Mouse (Mus musculus): ENCODE data around the gene Rps6kb1. TPM values are rescaled to one million over a fixed set of nuclear protein-coding genes. Genes with fewer than 3 reads are reported as not detected.
A peak's percentile ranks its signal among the peaks of the same experiment; 100 is the strongest.

Rps6kb1 gene
- total and polyA plus RNA-seq, 2 experiments from 2014 or later = 51.8 to 69.2 TPM

- H3K27me3 ChIP-seq (ENCODE audit: insufficient read depth, low read length) = no peaks in the 10 kb centered on the region
- H3K4me3 ChIP-seq (ENCODE audit: low read depth, low read length) = no peak overlapping the region
- ATAC-seq (no peak), DNase-seq (no peak)
- peaks cover 58% of the 10 kb centered on the region for H3K36me3 ChIP-seq (ENCODE audit: insufficient read depth)
- no peak overlapping the region for H3K9ac ChIP-seq
- WGBS = 91% methylated on average over 3 of the region's 3 CpGs
- no peaks in the 10 kb centered on the region for H3K4me1 ChIP-seq (ENCODE audit: insufficient read depth)
- H3K9me3 ChIP-seq (ENCODE audit: low read length) = no peaks in the 10 kb centered on the region
- no peak for TF ChIP-seq CTCF (IDR thresholded peaks at IDR 0.05; ENCODE audit: low read depth)
- H3K27ac ChIP-seq (ENCODE audit: low read depth, low read length) = no peak overlapping the region
- H3K4me2 ChIP-seq (ENCODE audit: low read depth) = no peak overlapping the region
Measured at GRCm38 (mm10) chr11:86516620-86517019, 28.0 kb downstream of the Rps6kb1 start.

- no peaks in the 10 kb centered on the region for H3K27me3 ChIP-seq (ENCODE audit: insufficient read depth, low read length)
- ATAC-seq (no peak), DNase-seq (no peak)
- H3K4me2 ChIP-seq (ENCODE audit: low read depth) = no peak overlapping the region
- H3K9ac ChIP-seq = no peak overlapping the region
- 90% methylated on average over 2 of the region's 2 CpGs for WGBS
- H3K9me3 ChIP-seq (ENCODE audit: low read length) = no peaks in the 10 kb centered on the region
- no peaks in the 10 kb centered on the region for H3K4me1 ChIP-seq (ENCODE audit: insufficient read depth)
- TF ChIP-seq CTCF (IDR thresholded peaks at IDR 0.05; ENCODE audit: low read depth) = no peak
- H3K4me3 ChIP-seq (ENCODE audit: low read depth, low read length) = no peak overlapping the region
- H3K36me3 ChIP-seq (ENCODE audit: insufficient read depth) = peaks cover 61% of the 10 kb centered on the region
- no peak overlapping the region for H3K27ac ChIP-seq (ENCODE audit: low read depth, low read length)
Measured at GRCm38 (mm10) chr11:86507991-86508390, 36.6 kb downstream of the Rps6kb1 start.

- no peak overlapping the region for H3K4me3 ChIP-seq (ENCODE audit: low read depth, low read length)
- no peak for DNase-seq
- no peak for ATAC-seq
- no peak overlapping the region for H3K4me2 ChIP-seq (ENCODE audit: low read depth)
- 94% methylated on average over 2 of the region's 2 CpGs for whole genome bisulfite sequencing
- H3K36me3 ChIP-seq (ENCODE audit: insufficient read depth) = peaks cover 60% of the 10 kb centered on the region
- no peak overlapping the region for H3K9ac ChIP-seq
- TF ChIP-seq CTCF (IDR thresholded peaks at IDR 0.05; ENCODE audit: low read depth) = no peak
- H3K4me1 ChIP-seq (ENCODE audit: insufficient read depth) = no peaks in the 10 kb centered on the region
- no peak overlapping the region for H3K27ac ChIP-seq (ENCODE audit: low read depth, low read length)
- H3K27me3 ChIP-seq (ENCODE audit: insufficient read depth, low read length) = no peaks in the 10 kb centered on the region
- H3K9me3 ChIP-seq (ENCODE audit: low read length) = no peaks in the 10 kb centered on the region
Measured at GRCm38 (mm10) chr11:86507334-86507733, 37.3 kb downstream of the Rps6kb1 start.

- H3K9me3 ChIP-seq (ENCODE audit: low read length) = no peaks in the 10 kb centered on the region
- H3K27me3 ChIP-seq (ENCODE audit: insufficient read depth, low read length) = no peaks in the 10 kb centered on the region
- H3K27ac ChIP-seq (ENCODE audit: low read depth, low read length) = no peak overlapping the region
- no peak overlapping the region for H3K4me3 ChIP-seq (ENCODE audit: low read depth, low read length)
- ATAC-seq (no peak), DNase-seq (no peak)
- WGBS = 98% methylated on average over 2 of the region's 2 CpGs
- no peaks in the 10 kb centered on the region for H3K4me1 ChIP-seq (ENCODE audit: insufficient read depth)
- H3K9ac ChIP-seq = no peak overlapping the region
- no peak overlapping the region for H3K4me2 ChIP-seq (ENCODE audit: low read depth)
- H3K36me3 ChIP-seq (ENCODE audit: insufficient read depth) = peaks cover 40% of the 10 kb centered on the region
- TF ChIP-seq CTCF (IDR thresholded peaks at IDR 0.05; ENCODE audit: low read depth) = no peak
Measured at GRCm38 (mm10) chr11:86503121-86503520, 41.5 kb downstream of the Rps6kb1 start.

GRCm38 (mm10) chr11:86500795-86501194 lies 43.8 kb downstream of the Rps6kb1 start:
- no peak for TF ChIP-seq CTCF (IDR thresholded peaks at IDR 0.05; ENCODE audit: low read depth)

GRCm38 (mm10) chr11:86497908-86498307 lies 46.7 kb downstream of the Rps6kb1 start:
- peak; percentile 46 for TF ChIP-seq CTCF (IDR thresholded peaks at IDR 0.05; ENCODE audit: low read depth)
- Histone ChIP-seq H3K4me3 (ENCODE audit: low read depth, low read length) (no peak overlapping the region), H3K9me3 (ENCODE audit: low read length) (no peaks in the 10 kb centered on the region), H3K4me1 (ENCODE audit: insufficient read depth) (no peaks in the 10 kb centered on the region), H3K27me3 (ENCODE audit: insufficient read depth, low read length) (no peaks in the 10 kb centered on the region), H3K4me2 (ENCODE audit: low read depth) (no peak overlapping the region), H3K9ac (no peak overlapping the region), H3K36me3 (ENCODE audit: insufficient read depth) (peaks cover 22% of the 10 kb centered on the region), H3K27ac (ENCODE audit: low read depth, low read length) (no peak overlapping the region)
- no peak for ATAC-seq
- peak; percentile 15 for DNase-seq
- 79% methylated on average over 3 of the region's 3 CpGs for WGBS

More at GRCm38 (mm10) chr11:86500795-86501194, 43.8 kb downstream of the Rps6kb1 start:
- no peaks in the 10 kb centered on the region for H3K4me1 ChIP-seq (ENCODE audit: insufficient read depth)
- no peaks in the 10 kb centered on the region for H3K27me3 ChIP-seq (ENCODE audit: insufficient read depth, low read length)
- H3K9me3 ChIP-seq (ENCODE audit: low read length) = no peaks in the 10 kb centered on the region
- H3K4me3 ChIP-seq (ENCODE audit: low read depth, low read length) = no peak overlapping the region
- H3K4me2 ChIP-seq (ENCODE audit: low read depth) = no peak overlapping the region
- peaks cover 39% of the 10 kb centered on the region for H3K36me3 ChIP-seq (ENCODE audit: insufficient read depth)
- no peak overlapping the region for H3K27ac ChIP-seq (ENCODE audit: low read depth, low read length)
- no peak for ATAC-seq
- no peak overlapping the region for H3K9ac ChIP-seq
- WGBS = 74% methylated on average over 1 of the region's 1 CpGs
- no peak for DNase-seq

GRCm38 (mm10) chr11:86497356-86497755 lies 47.2 kb downstream of the Rps6kb1 start:
- no peak for TF ChIP-seq CTCF (IDR thresholded peaks at IDR 0.05; ENCODE audit: low read depth)
- Histone ChIP-seq H3K4me1 (ENCODE audit: insufficient read depth) (no peaks in the 10 kb centered on the region), H3K4me2 (ENCODE audit: low read depth) (no peak overlapping the region), H3K9ac (no peak overlapping the region), H3K9me3 (ENCODE audit: low read length) (no peaks in the 10 kb centered on the region), H3K27me3 (ENCODE audit: insufficient read depth, low read length) (no peaks in the 10 kb centered on the region), H3K4me3 (ENCODE audit: low read depth, low read length) (no peak overlapping the region), H3K36me3 (ENCODE audit: insufficient read depth) (peaks cover 18% of the 10 kb centered on the region), H3K27ac (ENCODE audit: low read depth, low read length) (no peak overlapping the region)
- ATAC-seq = no peak
- WGBS = 97% methylated on average over 1 of the region's 1 CpGs
- no peak for DNase-seq

Measured in forebrain, postnatal 0 days (tissue).